Mouse (Mus musculus): Measurements from ENCODE around the gene Fancf.

Gene Fancf

GRCm38 (mm10) chr7:51850877-51851276, 11.2 kb downstream of the Fancf start:
- DNase-seq (ENCODE audit: low spot score in 2 of 2): no peak

GRCm38 (mm10) chr7:51840515-51840914, 21.6 kb downstream of the Fancf start:
- DNase-seq (ENCODE audit: low spot score in 2 of 2): no peak

- no peak for DNase-seq (ENCODE audit: low spot score in 2 of 2)
Observed at GRCm38 (mm10) chr7:51831917-51832316, 30.1 kb downstream of the Fancf start.

DNA sequence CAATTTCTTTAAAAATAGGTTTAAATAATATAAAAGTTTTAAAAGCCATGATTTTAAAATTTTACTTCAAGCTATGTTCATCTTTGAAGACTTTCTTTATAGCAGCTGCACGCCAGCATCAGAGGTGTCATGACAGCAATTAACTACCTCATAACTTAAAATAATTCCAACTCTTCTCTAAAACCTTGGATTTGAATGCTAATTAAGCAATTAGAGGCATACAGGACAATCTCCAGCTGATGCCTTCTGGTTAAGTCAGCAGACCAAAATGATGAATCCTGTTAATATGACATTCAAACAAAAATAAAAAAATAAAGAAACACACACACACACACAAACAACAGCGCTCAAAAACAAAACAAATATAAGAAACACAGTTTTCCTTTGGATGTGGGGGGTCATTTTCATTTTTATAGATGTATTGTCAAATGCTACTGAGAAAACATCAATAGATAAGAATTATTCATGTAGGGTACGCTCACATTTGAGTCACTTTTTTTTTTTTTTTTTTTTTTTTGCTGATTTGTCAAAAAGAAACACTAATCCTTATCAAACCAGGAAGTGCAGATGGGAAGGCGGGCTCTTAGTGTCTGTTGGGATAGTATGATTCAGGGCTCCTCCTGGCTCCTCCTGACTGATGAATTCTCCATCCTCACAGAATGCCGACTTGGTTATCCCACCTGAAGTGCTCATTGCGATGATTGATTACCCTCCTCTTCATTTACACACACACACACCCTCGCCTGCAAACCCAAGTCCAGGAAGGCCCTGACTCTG, 38.3 kb downstream of the Fancf start:
- no peak for DNase-seq (ENCODE audit: low spot score in 2 of 2)

DNA sequence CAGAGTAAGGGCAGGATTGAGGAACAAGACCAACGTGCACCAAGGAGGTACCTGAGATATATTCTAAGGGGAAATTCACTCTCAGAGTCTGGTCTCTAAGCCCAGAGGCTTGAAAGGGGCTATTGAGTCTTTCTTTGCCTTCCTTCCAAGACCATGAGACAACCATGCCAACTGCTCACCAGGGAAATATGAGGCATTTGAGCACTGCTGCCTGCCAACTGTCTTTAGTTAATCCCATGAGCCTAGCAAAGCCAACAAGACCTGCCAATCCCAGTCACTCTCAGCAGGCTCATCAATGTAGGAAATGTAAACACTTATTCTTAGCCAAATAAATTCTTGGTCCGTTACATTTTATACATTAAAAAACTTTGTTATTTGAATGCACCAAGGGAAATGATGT, 40.6 kb downstream of the Fancf start:
- no peak for DNase-seq (ENCODE audit: low spot score in 2 of 2)

DNA sequence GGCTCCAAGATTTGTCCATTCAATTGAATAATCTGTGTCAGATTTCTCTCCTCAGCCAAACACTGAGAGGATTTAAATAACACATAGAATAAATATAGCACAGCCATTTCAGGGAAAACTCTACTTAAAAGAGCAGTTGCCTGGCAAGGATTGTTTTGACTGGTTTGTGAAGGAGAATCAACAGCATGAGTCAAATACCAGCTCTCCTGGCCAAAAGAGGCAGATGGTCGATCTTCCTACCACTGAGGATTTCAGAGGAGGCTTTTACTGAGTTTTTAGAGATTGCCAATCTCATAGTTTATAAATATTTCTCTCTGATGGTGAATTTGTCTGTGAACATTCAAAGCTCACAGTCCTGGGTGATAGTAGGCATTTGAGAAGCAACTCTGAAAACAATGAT, 42.2 kb downstream of the Fancf start:
- DNase-seq (ENCODE audit: low spot score in 2 of 2): peak; percentile 38 to 70

- DNase-seq (ENCODE audit: low spot score in 2 of 2): no peak
Observed at GRCm38 (mm10) chr7:51818251-51818974, 43.7 kb downstream of the Fancf start.

- DNase-seq (ENCODE audit: low spot score in 2 of 2): no peak
Observed at GRCm38 (mm10) chr7:51816283-51816839, 45.7 kb downstream of the Fancf start.

DNA sequence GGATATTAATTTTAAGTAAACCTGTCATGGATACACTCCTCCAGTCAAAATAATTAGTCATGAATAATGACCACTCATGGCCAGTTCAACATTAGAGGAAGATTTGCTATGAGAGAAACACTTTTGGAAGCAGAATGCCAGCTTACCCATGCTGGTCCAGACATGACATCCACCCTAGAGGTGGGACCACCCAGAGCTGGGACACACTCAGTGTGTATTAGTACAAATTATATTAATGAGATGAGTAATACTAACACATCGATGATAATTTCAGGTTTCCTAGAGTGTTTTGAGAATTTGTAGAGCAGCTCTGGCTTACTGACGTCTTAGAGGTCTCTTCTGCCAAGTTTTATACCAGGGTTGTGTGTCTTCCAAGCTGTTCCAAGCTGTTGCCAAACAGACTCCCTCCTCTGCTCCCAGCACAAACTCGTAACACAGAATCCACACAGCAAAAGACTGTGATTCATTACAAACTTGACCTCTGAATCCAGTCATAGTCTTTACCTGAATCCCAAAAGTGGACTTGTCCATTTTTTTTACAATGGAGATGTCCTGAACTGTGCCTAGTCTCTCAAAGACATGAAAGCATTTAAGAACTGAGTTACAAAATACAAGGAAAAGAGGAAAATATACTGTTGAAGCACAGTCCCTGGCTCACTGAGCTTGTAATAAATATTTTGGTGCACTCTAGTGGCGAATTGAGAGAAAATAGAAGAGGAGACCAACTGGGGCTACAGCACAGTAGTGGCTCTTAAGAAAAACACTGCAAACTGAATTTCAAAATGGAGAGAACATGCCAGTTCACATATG, 46.4 kb downstream of the Fancf start:
- DNase-seq (ENCODE audit: low spot score in 2 of 2): peak in 1 of 2 experiments; percentile 22

Measured in frontal cortex, postnatal 36 days (tissue).